Mouse (Mus musculus): ENCODE results near the gene Mcemp1.

GRCm38 (mm10) chr8:3679656-3680055, 14.1 kb downstream of the Mcemp1 start:
- no peak for TF ChIP-seq MAFK (IDR thresholded peaks at IDR 0.05; ENCODE audit: insufficient read depth, low read depth, low read length)
- TF ChIP-seq HCFC1 (IDR thresholded peaks at IDR 0.05; ENCODE audit: borderline replicate concordance, insufficient read depth, low read length), result no peak

Data from ES-E14 (cell line).